Mouse (Mus musculus): ENCODE measurements around the gene Lsamp. TPM values are rescaled to one million over a fixed set of nuclear protein-coding genes. Genes with fewer than 3 reads are reported as not detected.

Gene Lsamp
- total and polyA plus RNA-seq, 2 experiments from 2014 or later, result 122 to 157 TPM

DNA sequence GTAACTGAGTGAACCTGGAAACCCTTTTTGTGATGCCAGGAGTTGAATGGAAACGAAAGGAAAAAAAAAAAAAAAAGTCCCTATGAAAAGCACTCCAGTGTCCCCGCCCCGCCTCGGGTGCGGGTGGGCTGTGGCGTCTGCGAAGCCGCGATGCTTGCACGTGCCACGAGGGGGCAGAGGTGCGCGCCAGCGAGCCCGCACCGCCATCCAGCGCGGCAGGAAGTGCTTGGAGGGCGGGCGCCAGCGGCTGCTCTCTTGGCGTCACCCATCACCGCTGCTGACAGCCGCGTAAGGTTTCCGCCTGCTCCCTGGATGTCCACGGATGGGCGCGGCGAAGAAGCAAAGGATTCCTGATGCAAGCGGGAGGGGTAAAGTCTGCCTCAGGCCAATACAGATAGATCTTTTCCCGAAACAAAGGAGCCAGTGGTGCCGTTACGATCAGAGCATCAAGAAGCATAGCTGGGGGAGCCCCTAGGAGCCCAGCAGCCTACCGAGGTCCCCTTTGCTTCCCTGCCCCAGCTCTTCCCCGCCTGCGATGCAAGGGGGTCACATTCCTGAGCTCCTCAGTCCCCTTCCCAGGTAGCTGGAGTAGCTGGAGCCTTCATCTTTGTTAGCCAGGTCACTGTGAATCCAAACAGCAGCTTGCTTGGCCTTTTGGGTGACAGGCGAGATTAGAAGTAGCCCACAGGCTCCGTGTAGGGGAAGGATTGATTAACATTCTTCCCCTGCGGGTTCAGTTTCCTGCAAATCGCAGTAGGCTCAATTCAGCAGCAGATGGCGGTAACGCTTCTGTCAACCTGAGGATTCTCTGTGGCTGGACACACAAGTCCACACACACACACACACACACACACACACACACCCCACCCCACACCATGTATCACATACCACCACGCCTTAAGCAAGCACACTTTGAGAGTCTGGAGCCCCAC lies 2206.2 kb downstream of the Lsamp start:
- H3K27ac ChIP-seq, result peak overlapping the region; percentile 100
- DNase-seq (ENCODE audit: low spot score), result peak; percentile 97
- peak overlapping the region; percentile 99 for H3K4me2 ChIP-seq (ENCODE audit: low read depth, low read length)
- ATAC-seq, result peak; percentile 93
- peak overlapping the region; percentile 54 for H3K4me3 ChIP-seq (ENCODE audit: low read length)
- H3K27me3 ChIP-seq (ENCODE audit: insufficient read depth, low read length), result no peaks in the 10 kb centered on the region
- H3K9ac ChIP-seq (replicated peaks; ENCODE audit: low read length), result peak overlapping the region; percentile 90
- peak; percentile 87 for TF ChIP-seq CTCF (IDR thresholded peaks at IDR 0.05; ENCODE audit: low read depth)
- H3K4me1 ChIP-seq (ENCODE audit: insufficient read depth, low read length), result peaks cover 4% of the 10 kb centered on the region; the same call in 1 of the 2 replicates
- WGBS, result under 1% methylated on average over 44 of the region's 44 CpGs
- no peaks in the 10 kb centered on the region for H3K9me3 ChIP-seq (ENCODE audit: low read length)
- no peaks in the 10 kb centered on the region for H3K36me3 ChIP-seq (ENCODE audit: insufficient read depth, low read length)

Small RNA genes lying within 50 kb of the gene (microRNA-seq; reads per million reads assigned to microRNA genes)
- 0 reads per million in 2 experiments for gene Gm27887
- gene Gm47276, result 0 reads per million in 2 experiments
